ENCODE assay signal across 8 mouse cellular contexts in the genomic region with DNA sequence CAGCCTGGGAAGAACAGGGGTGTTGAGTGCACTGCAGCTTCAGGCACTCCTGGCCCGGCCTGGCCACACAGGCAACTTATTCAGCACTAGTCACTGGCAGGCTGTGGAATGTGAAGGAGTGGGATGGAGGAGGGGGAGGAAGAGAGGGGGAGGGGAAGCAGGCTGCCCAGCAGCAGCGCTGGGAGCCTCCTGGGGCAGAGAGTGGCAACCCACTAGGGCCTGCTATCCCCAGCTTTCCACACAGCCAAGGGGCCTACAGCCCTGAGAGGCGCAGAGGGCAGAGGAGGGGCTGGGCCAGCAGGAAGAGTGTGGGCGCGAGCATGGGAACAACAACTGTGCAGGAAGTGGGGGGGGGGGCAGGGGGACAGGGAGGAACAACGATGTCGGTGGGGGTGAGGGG. TPM values are rescaled to one million over a fixed set of nuclear protein-coding genes. Genes with fewer than 3 reads are reported as not detected.
DNase-seq lines count a peak whose midpoint lies in the region; ATAC-seq and TF ChIP-seq lines count a peak whose summit lies in the region.

No protein-coding gene starts in this region.

- H3K27ac ChIP-seq in heart, postnatal 0 days (ENCODE audit: low read depth): peak overlapping the region; percentile 66
- peak overlapping the region; percentile 49 for H3K27ac ChIP-seq in liver, embryonic 12.5 days
- H3K27ac ChIP-seq in neural tube, embryonic 11.5 days (ENCODE audit: low read depth, low read length): peak overlapping the region; percentile 27; the same call in 1 of the 2 replicates

- no peak for TF ChIP-seq EP300 in heart, postnatal 0 days (IDR thresholded peaks at IDR 0.05; ENCODE audit: low read depth)

- WGBS in heart, postnatal 0 days: 5% methylated on average over 5 of the region's 7 CpGs
- 33% methylated on average over 7 of the region's 7 CpGs for WGBS in liver, embryonic 12.5 days (ENCODE audit: insufficient replicate concordance)
- WGBS in neural tube, embryonic 11.5 days: 4% methylated on average over 7 of the region's 7 CpGs

- H3K4me1 ChIP-seq in heart, postnatal 0 days (ENCODE audit: control insufficient read depth, insufficient read depth): peaks cover 13% of the 10 kb centered on the region
- peaks cover 51% of the 10 kb centered on the region for H3K4me1 ChIP-seq in liver, embryonic 12.5 days
- H3K4me1 ChIP-seq in neural tube, embryonic 11.5 days (ENCODE audit: control insufficient read depth, insufficient read depth, low read length): peaks cover 20% of the 10 kb centered on the region

- H3K36me3 ChIP-seq in heart, postnatal 0 days (replicated peaks; ENCODE audit: control insufficient read depth, insufficient read depth, low read length): peaks cover 37% of the 10 kb centered on the region
- peaks cover 50% of the 10 kb centered on the region for H3K36me3 ChIP-seq in liver, embryonic 12.5 days
- H3K36me3 ChIP-seq in neural tube, embryonic 11.5 days (ENCODE audit: control insufficient read depth, insufficient read depth, low read length): peaks cover 2% of the 10 kb centered on the region; the same call in 1 of the 2 replicates

- H3K4me3 ChIP-seq in heart, postnatal 0 days (ENCODE audit: low read depth, low read length): no peak overlapping the region; the same call in 1 of the 2 replicates
- no peak overlapping the region for H3K4me3 ChIP-seq in liver, embryonic 12.5 days
- no peak overlapping the region for H3K4me3 ChIP-seq in neural tube, embryonic 11.5 days (ENCODE audit: low read depth, low read length)

- no peak for TF ChIP-seq CTCF in heart, postnatal 0 days (IDR thresholded peaks at IDR 0.05; ENCODE audit: low read depth)

- H3K4me2 ChIP-seq in heart, postnatal 0 days (ENCODE audit: low read depth, low read length): peak overlapping the region; percentile 43
- H3K4me2 ChIP-seq in liver, embryonic 12.5 days: peak overlapping the region; percentile 38
- 0 out of 2 replicates have a peak overlapping the region, but pooled peaks have one; percentile 14 for H3K4me2 ChIP-seq in neural tube, embryonic 11.5 days (ENCODE audit: low read depth)

- ATAC-seq in activated CD4-positive, CD25-positive, alpha-beta regulatory T cell, adult 4 months: peak; percentile 17
- peak; percentile 67 for ATAC-seq in heart, postnatal 0 days (ENCODE audit: insufficient read depth, low read depth)
- 0 out of 2 replicates have a peak, but pooled peaks have one; percentile 24 for ATAC-seq in liver, embryonic 12.5 days
- ATAC-seq in neural tube, embryonic 11.5 days (ENCODE audit: insufficient read depth, low FRiP score, low TSS enrichment): no peak
- no peak for ATAC-seq in erythroblast, adult 5-6 weeks (replicated peaks; ENCODE audit: low FRiP score, poor library complexity, severe bottlenecking)

- peak overlapping the region; percentile 45 for H3K9ac ChIP-seq in heart, postnatal 0 days (replicated peaks; ENCODE audit: low read depth, low read length)
- H3K9ac ChIP-seq in liver, embryonic 12.5 days: peak overlapping the region; percentile 17; the same call in 1 of the 2 replicates
- H3K9ac ChIP-seq in neural tube, embryonic 11.5 days (ENCODE audit: low read length): peak overlapping the region; percentile 44

- H3K9me3 ChIP-seq in heart, postnatal 0 days (replicated peaks; ENCODE audit: control insufficient read depth, low read length): no peaks in the 10 kb centered on the region
- no peaks in the 10 kb centered on the region for H3K9me3 ChIP-seq in liver, embryonic 12.5 days (replicated peaks)
- H3K9me3 ChIP-seq in neural tube, embryonic 11.5 days (ENCODE audit: control insufficient read depth, low read length): no peaks in the 10 kb centered on the region

- H3K27me3 ChIP-seq in heart, postnatal 0 days (ENCODE audit: control insufficient read depth, insufficient read depth, low read length): no peaks in the 10 kb centered on the region
- H3K27me3 ChIP-seq in liver, embryonic 12.5 days (replicated peaks): no peaks in the 10 kb centered on the region
- H3K27me3 ChIP-seq in neural tube, embryonic 11.5 days (ENCODE audit: control insufficient read depth, insufficient read depth, low read length): no peaks in the 10 kb centered on the region

- DNase-seq in 416B (ENCODE audit: low read depth): peak; percentile 81
- DNase-seq in heart, postnatal 0 days (ENCODE audit: low spot score): peak; percentile 66
- peak; percentile 56 for DNase-seq in neural tube, embryonic 11.5 days (ENCODE audit: low spot score)
- DNase-seq in urinary bladder, adult 2 months (ENCODE audit: low spot score): no peak
- no peak for DNase-seq in cerebellum, adult 11 months

RNA-seq across cellular contexts. Expression of a gene that starts 3.8 kb away (rescaled TPM):
- polyA plus RNA-seq in activated CD4-positive, CD25-positive, alpha-beta regulatory T cell, adult 4 months (2017; shearing (Covaris generic)): 10 to 100 TPM; 70.6 to 78.6 TPM
- 29.1 and 53.8 TPM in 2 replicates for total RNA-seq in heart, postnatal 0 days (2014; rRNA removed; ENCODE audit: low replicate concordance)
- polyA plus RNA-seq in heart, postnatal 0 days (2015; fragmentation: Nextera tagmentation; extraction: Ambion mirVana): 12.8 and 14.9 TPM in 2 replicates
- 22.1 and 24.2 TPM in 2 replicates for polyA plus RNA-seq in liver, embryonic 12.5 days (2016; fragmentation: Nextera tagmentation; extraction: Ambion mirVana)
- 19.9 and 20.7 TPM in 2 replicates for polyA plus RNA-seq in neural tube, embryonic 11.5 days (2014; fragmentation: Nextera tagmentation; extraction: Ambion mirVana)
- polyA plus RNA-seq in urinary bladder, adult 2 months (2012; rRNA removed): 20.7 and 21.6 TPM in 2 replicates
- 5.4 and 6.0 TPM in 2 replicates for total RNA-seq in erythroblast, adult 5-6 weeks (2015; ENCODE audit: low replicate concordance)
- 4.2 and 6.8 TPM in 2 replicates for total RNA-seq in erythroblast, adult 5-6 weeks (2017; ENCODE audit: low replicate concordance)

RNA-seq across cellular contexts. Expression of a gene that starts 6.3 kb away (rescaled TPM):
- 10 to 100 TPM; 43.3 to 60.2 TPM for polyA plus RNA-seq in activated CD4-positive, CD25-positive, alpha-beta regulatory T cell, adult 4 months (2017; shearing (Covaris generic))
- 3.1 and 4.8 TPM in 2 replicates for total RNA-seq in heart, postnatal 0 days (2014; rRNA removed; ENCODE audit: low replicate concordance)
- polyA plus RNA-seq in heart, postnatal 0 days (2015; fragmentation: Nextera tagmentation; extraction: Ambion mirVana): 2.8 and 2.9 TPM in 2 replicates
- 7.5 and 7.7 TPM in 2 replicates for polyA plus RNA-seq in liver, embryonic 12.5 days (2016; fragmentation: Nextera tagmentation; extraction: Ambion mirVana)
- 0.74 and 1.7 TPM in 2 replicates for polyA plus RNA-seq in neural tube, embryonic 11.5 days (2014; fragmentation: Nextera tagmentation; extraction: Ambion mirVana)
- polyA plus RNA-seq in urinary bladder, adult 2 months (2012; rRNA removed): 19.2 and 25.1 TPM in 2 replicates
- 14.0 and 14.6 TPM in 2 replicates for total RNA-seq in erythroblast, adult 5-6 weeks (2015; ENCODE audit: low replicate concordance)
- total RNA-seq in erythroblast, adult 5-6 weeks (2017; ENCODE audit: low replicate concordance): 10.0 and 11.3 TPM in 2 replicates

RNA-seq across cellular contexts. Expression of a gene that starts 22.7 kb away (rescaled TPM):
- under 1 TPM; 0.29 to 0.58 TPM for polyA plus RNA-seq in activated CD4-positive, CD25-positive, alpha-beta regulatory T cell, adult 4 months (2017; shearing (Covaris generic))
- 0.81 and 3.3 TPM in 2 replicates for total RNA-seq in heart, postnatal 0 days (2014; rRNA removed; ENCODE audit: low replicate concordance)
- polyA plus RNA-seq in heart, postnatal 0 days (2015; fragmentation: Nextera tagmentation; extraction: Ambion mirVana): 0.85 and 0.91 TPM in 2 replicates
- 3.2 and 3.5 TPM in 2 replicates for polyA plus RNA-seq in liver, embryonic 12.5 days (2016; fragmentation: Nextera tagmentation; extraction: Ambion mirVana)
- polyA plus RNA-seq in neural tube, embryonic 11.5 days (2014; fragmentation: Nextera tagmentation; extraction: Ambion mirVana): 5.7 and 6.6 TPM in 2 replicates
- 0.69 and 0.87 TPM in 2 replicates for polyA plus RNA-seq in urinary bladder, adult 2 months (2012; rRNA removed)
- 0.38 and 1.0 TPM in 2 replicates for total RNA-seq in erythroblast, adult 5-6 weeks (2015; ENCODE audit: low replicate concordance)
- 3.1 and 6.1 TPM in 2 replicates for total RNA-seq in erythroblast, adult 5-6 weeks (2017; ENCODE audit: low replicate concordance)

RNA-seq across cellular contexts. Expression of a gene that starts 41.5 kb away (rescaled TPM):
- 100 to 1,000 TPM; 123 to 178 TPM for polyA plus RNA-seq in activated CD4-positive, CD25-positive, alpha-beta regulatory T cell, adult 4 months (2017; shearing (Covaris generic))
- total RNA-seq in heart, postnatal 0 days (2014; rRNA removed; ENCODE audit: low replicate concordance): 57.8 and 91.8 TPM in 2 replicates
- polyA plus RNA-seq in heart, postnatal 0 days (2015; fragmentation: Nextera tagmentation; extraction: Ambion mirVana): 60.5 and 61.4 TPM in 2 replicates
- polyA plus RNA-seq in liver, embryonic 12.5 days (2016; fragmentation: Nextera tagmentation; extraction: Ambion mirVana): 73.2 and 74.9 TPM in 2 replicates
- polyA plus RNA-seq in neural tube, embryonic 11.5 days (2014; fragmentation: Nextera tagmentation; extraction: Ambion mirVana): 195 and 225 TPM in 2 replicates
- polyA plus RNA-seq in urinary bladder, adult 2 months (2012; rRNA removed): 87.5 and 102 TPM in 2 replicates
- 19.4 and 34.3 TPM in 2 replicates for total RNA-seq in erythroblast, adult 5-6 weeks (2015; ENCODE audit: low replicate concordance)
- total RNA-seq in erythroblast, adult 5-6 weeks (2017; ENCODE audit: low replicate concordance): 58.8 and 71.4 TPM in 2 replicates

RNA-seq across cellular contexts. Expression of a gene that starts 53.3 kb away (rescaled TPM):
- under 1 TPM in 1 of 2 experiments, not detected in 1; 0.25 TPM for polyA plus RNA-seq in activated CD4-positive, CD25-positive, alpha-beta regulatory T cell, adult 4 months (2017; shearing (Covaris generic))
- total RNA-seq in heart, postnatal 0 days (2014; rRNA removed; ENCODE audit: low replicate concordance): 15.7 and 17.4 TPM in 2 replicates
- polyA plus RNA-seq in heart, postnatal 0 days (2015; fragmentation: Nextera tagmentation; extraction: Ambion mirVana): 8.8 and 9.5 TPM in 2 replicates
- polyA plus RNA-seq in liver, embryonic 12.5 days (2016; fragmentation: Nextera tagmentation; extraction: Ambion mirVana): 3.4 and 3.6 TPM in 2 replicates
- 3.9 and 4.0 TPM in 2 replicates for polyA plus RNA-seq in neural tube, embryonic 11.5 days (2014; fragmentation: Nextera tagmentation; extraction: Ambion mirVana)
- polyA plus RNA-seq in urinary bladder, adult 2 months (2012; rRNA removed): 22.9 and 26.2 TPM in 2 replicates
- 0.38 and 0.42 TPM in 2 replicates for total RNA-seq in erythroblast, adult 5-6 weeks (2015; ENCODE audit: low replicate concordance)
- 0.42 TPM in 1 of 2 replicates, not detected in the other for total RNA-seq in erythroblast, adult 5-6 weeks (2017; ENCODE audit: low replicate concordance)

Comparison
In these comparisons a context has a peak if more than half of its experiments do, and no peak if none do; other contexts are left out.
1. DNase-seq: peak in 416B (single experiment), heart, postnatal 0 days (single experiment) and neural tube, embryonic 11.5 days (single experiment); none in urinary bladder, adult 2 months (single experiment) and cerebellum, adult 11 months (single experiment).
2. ATAC-seq: peak in activated CD4-positive, CD25-positive, alpha-beta regulatory T cell, adult 4 months (single experiment), heart, postnatal 0 days (single experiment) and liver, embryonic 12.5 days (single experiment); none in neural tube, embryonic 11.5 days (single experiment) and erythroblast, adult 5-6 weeks (single experiment).
3. Peak in every context shown above with its lines, with median percentiles within 50 percentile points of each other: H3K27ac ChIP-seq, H3K4me2 ChIP-seq and H3K9ac ChIP-seq.